Mouse (Mus musculus): ENCODE measurements around the gene C1ra.
"Not testable (repeated sequence)": the region's sequence is repeated elsewhere in the genome, so short reads cannot be mapped to it uniquely, and the experiment has no call there.

GRCm38 (mm10) chr6:124542284-124542683, 30.1 kb downstream of the C1ra start, which contains the start of gene C1s1:
- not testable (repeated sequence) for TF ChIP-seq TAL1 (conservative IDR thresholded peaks at IDR 0.05; ENCODE audit: low read depth, low read length); CTCF (IDR thresholded peaks at IDR 0.05; ENCODE audit: low read depth, low read length)
